Mouse (Mus musculus) myocyte (in vitro differentiated cells): ENCODE data around the gene Pikfyve.

ENCODE experiments used
- MAX ChIP-seq: IDR thresholded peaks from one replicate; pipeline ENCODE4 v1.6.1; 2011; ENCODE audit warnings: low read depth, mild to moderate bottlenecking, control low read depth
- MYOG ChIP-seq, 3 experiments: IDR thresholded peaks; one replicate each; pipeline ENCODE4 v1.6.1; 2011; ENCODE audit warnings: control low read depth in 2 of 3, low read depth in 2 of 3, mild to moderate bottlenecking in 2 of 3; ENCODE audit not compliant: insufficient read length in 2 of 3, control insufficient read depth in 1 of 3, insufficient read depth in 1 of 3
- POLR2A ChIP-seq: IDR thresholded peaks from one replicate; pipeline ENCODE4 v1.6.1; 2011; ENCODE audit warnings: low read depth, mild to moderate bottlenecking, control low read depth, moderate library complexity; ENCODE audit not compliant: insufficient read length
- POLR2AphosphoS2 ChIP-seq: IDR thresholded peaks from one replicate; pipeline ENCODE4 v1.6.1; 2011; ENCODE audit warnings: low read depth, control low read depth; ENCODE audit not compliant: insufficient read length
- REST ChIP-seq: IDR thresholded peaks from one replicate; pipeline ENCODE4 v1.6.1; 2011; ENCODE audit warnings: mild to moderate bottlenecking, control low read depth, moderate library complexity; ENCODE audit not compliant: insufficient read depth, insufficient read length
- SRF ChIP-seq: IDR thresholded peaks from one replicate; pipeline ENCODE4 v1.6.1; 2011; ENCODE audit warnings: low read depth; ENCODE audit not compliant: control insufficient read depth, insufficient read length
- TCF3 ChIP-seq: IDR thresholded peaks from one replicate; pipeline ENCODE4 v1.6.1; 2011; ENCODE audit warnings: low read depth, control low read depth; ENCODE audit not compliant: insufficient read length

- TF ChIP-seq POLR2AphosphoS2 (no peak), MAX (no peak), REST (no peak), POLR2A (no peak), SRF (no peak), MYOG (IDR thresholded peaks at IDR 0.05; ENCODE audit: control insufficient read depth in 1 of 3, insufficient read depth in 1 of 3, insufficient read length in 2 of 3, low read depth in 2 of 3) (no peak), TCF3 (no peak)
Observed at GRCm38 (mm10) chr1:65227681-65228080, 41.2 kb downstream of the Pikfyve start.
